Mouse (Mus musculus) lung, postnatal 0 days (tissue): Measurements from ENCODE around the gene Pld1.

Experiments
- CTCF ChIP-seq: IDR thresholded peaks from 2 replicates; pipeline ENCODE4 v1.5.1; 2016; ENCODE audit warnings: antibody characterized with exemption, mild to moderate bottlenecking
- EP300 ChIP-seq: IDR thresholded peaks from 2 replicates; pipeline ENCODE4 v1.6.1; 2016; ENCODE audit warnings: antibody characterized with exemption, mild to moderate bottlenecking, control low read depth

DNA sequence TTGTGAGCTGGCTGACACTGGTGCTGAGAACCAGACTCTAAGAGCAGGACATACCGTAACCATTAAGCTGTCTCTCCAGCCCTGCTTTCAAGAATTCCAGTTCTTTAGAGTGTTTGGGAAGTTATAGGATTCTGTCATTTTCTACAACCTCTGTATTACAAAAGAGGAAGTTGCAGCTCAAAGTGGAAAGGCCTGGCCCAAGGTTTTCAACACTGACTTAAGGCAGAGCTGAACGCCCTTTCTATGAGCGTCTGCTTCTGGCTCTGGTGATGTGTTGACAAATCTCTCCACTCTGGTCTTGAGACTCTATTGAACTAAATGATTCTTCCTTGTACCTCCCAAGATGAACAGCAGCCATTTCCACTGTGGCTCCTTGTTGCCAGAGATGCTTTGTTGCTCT is 22.7 kb downstream of the Pld1 start:
- TF ChIP-seq CTCF (no peak), EP300 (no peak)
